Mouse (Mus musculus): ENCODE data around the gene Resp18.
A peak's percentile ranks its signal among the peaks of the same experiment; 100 is the strongest.
"Not testable (repeated sequence)": the region's sequence is repeated elsewhere in the genome, so short reads cannot be mapped to it uniquely, and the experiment has no call there.

The Resp18 gene

GRCm38 (mm10) chr1:75236117-75237050 lies 41.8 kb downstream of the Resp18 start, which contains the start of gene Dnajb2:
Dnajb2 (plus strand) TSS chr1:75236406.
- peak; percentile 90 for DNase-seq (ENCODE audit: low read depth, low spot score)

GRCm38 (mm10) chr1:75234606-75235005 lies 43.6 kb downstream of the Resp18 start:
- DNase-seq (ENCODE audit: low read depth, low spot score), result peak; percentile 89

GRCm38 (mm10) chr1:75232489-75232888 lies 45.7 kb downstream of the Resp18 start:
- DNase-seq (ENCODE audit: low read depth, low spot score), result not testable (repeated sequence)

- DNase-seq (ENCODE audit: low read depth, low spot score), result no peak
Measured at GRCm38 (mm10) chr1:75231664-75232152, 46.5 kb downstream of the Resp18 start, which contains the start of gene A630095N17Rik. A630095N17Rik (minus strand) TSS chr1:75232102.

- no peak for DNase-seq (ENCODE audit: low read depth, low spot score)
Measured at GRCm38 (mm10) chr1:75231224-75231623, 47.0 kb downstream of the Resp18 start.

- DNase-seq (ENCODE audit: low read depth, low spot score), result no peak
Measured at GRCm38 (mm10) chr1:75230335-75230994, 47.8 kb downstream of the Resp18 start.

GRCm38 (mm10) chr1:75229158-75229557 lies 49.1 kb downstream of the Resp18 start:
- no peak for DNase-seq (ENCODE audit: low read depth, low spot score)

GRCm38 (mm10) chr1:75227653-75228052 lies 50.6 kb downstream of the Resp18 start:
- no peak for DNase-seq (ENCODE audit: low read depth, low spot score)

GRCm38 (mm10) chr1:75226138-75226537 lies 52.1 kb downstream of the Resp18 start:
- no peak for DNase-seq (ENCODE audit: low read depth, low spot score)

GRCm38 (mm10) chr1:75225473-75225872 lies 52.7 kb downstream of the Resp18 start:
- DNase-seq (ENCODE audit: low read depth, low spot score), result no peak

GRCm38 (mm10) chr1:75223532-75223931 lies 54.7 kb downstream of the Resp18 start:
- peak; percentile 28 for DNase-seq (ENCODE audit: low read depth, low spot score)

GRCm38 (mm10) chr1:75222926-75223325 lies 55.3 kb downstream of the Resp18 start:
- DNase-seq (ENCODE audit: low read depth, low spot score), result peak; percentile 66
